Mouse (Mus musculus): ENCODE results near the gene Polrmt.

GRCm38 (mm10) chr10:79754856-79755516 is 8.6 kb upstream of the Polrmt start, which contains the start of gene Fgf22:
- no peak for TF ChIP-seq CTCF (conservative IDR thresholded peaks at IDR 0.05; ENCODE audit: low read length)
- TF ChIP-seq NANOG (IDR thresholded peaks at IDR 0.05; ENCODE audit: borderline replicate concordance, low read length) = no peak

All from E14TG2a.4 (cell line).